Mouse (Mus musculus): ENCODE results near the gene Ms4a15. TPM values are rescaled to one million over a fixed set of nuclear protein-coding genes. Genes with fewer than 3 reads are reported as not detected.
A peak's percentile ranks its signal among the peaks of the same experiment; 100 is the strongest.

The Ms4a15 gene
- total and polyA plus RNA-seq, 3 experiments = not detected

GRCm38 (mm10) chr19:10979184-10980168, 13.6 kb downstream of the Ms4a15 start:
- no peaks in the 10 kb centered on the region for H3K27me3 ChIP-seq (ENCODE audit: control insufficient read depth in 1 of 2, insufficient read depth in 2 of 2, low read length in 2 of 2)
- H3K4me1 ChIP-seq (ENCODE audit: control insufficient read depth in 1 of 2, insufficient read depth in 2 of 2, low read length in 2 of 2) = peaks cover 0 to 5% of the 10 kb centered on the region in 2 experiments; a peak in 2 of 4 replicates
- no peaks in the 10 kb centered on the region for H3K9me3 ChIP-seq (replicated peaks; ENCODE audit: insufficient read depth, low read length)
- peak overlapping the region; percentile 13; the same call in 1 of the 2 replicates for H3K9ac ChIP-seq (ENCODE audit: control insufficient read depth, low read depth, low read length, poor library complexity, severe bottlenecking)
- DNase-seq (ENCODE audit: low read depth, low spot score) = peak; percentile 93
- H3K27ac ChIP-seq (ENCODE audit: control insufficient read depth, low read depth, low read length) = no peak overlapping the region
- TF ChIP-seq ZMIZ1 (IDR thresholded peaks at IDR 0.05; ENCODE audit: low read depth, low read length) (no peak), MAZ (IDR thresholded peaks at IDR 0.05; ENCODE audit: low read depth, low read length) (peak; percentile 57; the same call in 1 of the 2 replicates), POLR2A (IDR thresholded peaks at IDR 0.05; ENCODE audit: control insufficient read depth in 1 of 2, insufficient read depth in 1 of 2, low read depth in 1 of 2, low read length in 2 of 2, poor library complexity in 1 of 2) (no peak), ELF1 (IDR thresholded peaks at IDR 0.05; ENCODE audit: low read depth, low read length) (peak; percentile 73), CTCF (IDR thresholded peaks at IDR 0.05 in 2 of 3, conservative IDR thresholded peaks at IDR 0.05 in 1 of 3; ENCODE audit: control insufficient read depth in 1 of 3, insufficient read depth in 1 of 3, low read depth in 2 of 3, low read length in 3 of 3, poor library complexity in 1 of 3, severe bottlenecking in 1 of 3) (peak; percentile 86 to 91 (median 88)), MAFK (IDR thresholded peaks at IDR 0.05; ENCODE audit: borderline replicate concordance, low read depth, low read length) (no peak), ZKSCAN1 (IDR thresholded peaks at IDR 0.05; ENCODE audit: low read depth, low read length) (no peak), GATA1 (IDR thresholded peaks at IDR 0.05; ENCODE audit: low read depth, low read length) (no peak; the same call in 1 of the 2 replicates), ZNF384 (IDR thresholded peaks at IDR 0.05; ENCODE audit: low read depth, low read length) (peak; percentile 97), MYC (IDR thresholded peaks at IDR 0.05; ENCODE audit: low read depth, low read length) (no peak), ZC3H11A (IDR thresholded peaks at IDR 0.05; ENCODE audit: low read depth, low read length) (peak; percentile 69), UBTF (IDR thresholded peaks at IDR 0.05; ENCODE audit: borderline replicate concordance, insufficient read depth, low read depth, low read length) (no peak), MEF2A (IDR thresholded peaks at IDR 0.05; ENCODE audit: extremely low read depth, insufficient replicate concordance, low read depth, low read length, poor library complexity, severe bottlenecking) (no peak), BHLHE40 (IDR thresholded peaks at IDR 0.05; ENCODE audit: borderline replicate concordance, low read depth, low read length) (no peak), HCFC1 (IDR thresholded peaks at IDR 0.05; ENCODE audit: low read depth, low read length) (no peak), POLR2AphosphoS5 (IDR thresholded peaks at IDR 0.05; ENCODE audit: borderline replicate concordance, low read depth, low read length) (no peak), ETS1 (IDR thresholded peaks at IDR 0.05; ENCODE audit: low read depth, low read length) (no peak), MYB (IDR thresholded peaks at IDR 0.05; ENCODE audit: low read depth, low read length) (no peak), NRF1 (IDR thresholded peaks at IDR 0.05; ENCODE audit: insufficient read depth, low read depth, low read length, poor library complexity, severe bottlenecking) (no peak), RCOR1 (IDR thresholded peaks at IDR 0.05; ENCODE audit: low read depth, low read length) (0 out of 2 replicates have a peak, but pooled peaks have one; percentile 21), TBP (IDR thresholded peaks at IDR 0.05; ENCODE audit: low read depth, low read length) (peak; percentile 14; the same call in 1 of the 2 replicates), GABPA (IDR thresholded peaks at IDR 0.05; ENCODE audit: low read depth, low read length) (no peak), POLR2AphosphoS2 (IDR thresholded peaks at IDR 0.05; ENCODE audit: low read length) (no peak), SMC3 (IDR thresholded peaks at IDR 0.05; ENCODE audit: low read depth, low read length) (peak; percentile 74), JUND (IDR thresholded peaks at IDR 0.05; ENCODE audit: low read depth, low read length) (no peak), SIN3A (IDR thresholded peaks at IDR 0.05; ENCODE audit: low read length) (peak; percentile 29; the same call in 1 of the 2 replicates), RAD21 (IDR thresholded peaks at IDR 0.05; ENCODE audit: low read depth, low read length) (peak; percentile 88), CHD1 (IDR thresholded peaks at IDR 0.05; ENCODE audit: low read depth, low read length) (no peak), EP300 (IDR thresholded peaks at IDR 0.05; ENCODE audit: low read depth in 1 of 2, low read length in 2 of 2) (no peak), MXI1 (IDR thresholded peaks at IDR 0.05; ENCODE audit: low read depth, low read length) (peak; percentile 25; the same call in 1 of the 2 replicates)
- no peaks in the 10 kb centered on the region for H3K79me2 ChIP-seq (ENCODE audit: control insufficient read depth, insufficient read depth, low read length, poor library complexity)
- H3K36me3 ChIP-seq (ENCODE audit: control insufficient read depth in 1 of 2, insufficient read depth in 2 of 2, low read length in 2 of 2) = no peaks in the 10 kb centered on the region
- H3K4me3 ChIP-seq (ENCODE audit: control insufficient read depth in 1 of 2, insufficient read depth in 1 of 2, low read depth in 2 of 2, low read length in 2 of 2) = peak overlapping the region; percentile 45 to 47
